Mouse (Mus musculus) kidney, adult 9 months (tissue): ENCODE measurements around the gene Syne3.
A peak's percentile ranks its signal among the peaks of the same experiment; 100 is the strongest.

Experiments
- DNase-seq: peaks from one replicate; pipeline ENCODE4 v3.0.0; 2022

Gene Syne3

GRCm38 (mm10) chr12:105009370-105010212, at the start of gene Syne3:
Syne3 (minus strand) TSS chr12:105009809.
- peak; percentile 84 for DNase-seq

GRCm38 (mm10) chr12:105055308-105055707, 45.7 kb upstream of the Syne3 start:
- no peak for DNase-seq

- DNase-seq = no peak
Observed at GRCm38 (mm10) chr12:105054041-105054440, 44.4 kb upstream of the Syne3 start.

- DNase-seq = peak; percentile 72
Observed at GRCm38 (mm10) chr12:105050898-105051297, 41.3 kb upstream of the Syne3 start.

GRCm38 (mm10) chr12:105049813-105050212, 40.2 kb upstream of the Syne3 start:
- no peak for DNase-seq

- DNase-seq = no peak
Observed at GRCm38 (mm10) chr12:105048301-105048863, 38.8 kb upstream of the Syne3 start.

- DNase-seq = peak; percentile 63
Observed at GRCm38 (mm10) chr12:105044775-105045174, 35.2 kb upstream of the Syne3 start.

- DNase-seq = no peak
Observed at GRCm38 (mm10) chr12:105043081-105043480, 33.5 kb upstream of the Syne3 start.

- DNase-seq = no peak
Observed at GRCm38 (mm10) chr12:105040950-105041349, 31.3 kb upstream of the Syne3 start.

- peak; percentile 80 for DNase-seq
Observed at GRCm38 (mm10) chr12:105039578-105040289, 30.1 kb upstream of the Syne3 start.

GRCm38 (mm10) chr12:105038918-105039317, 29.3 kb upstream of the Syne3 start:
- no peak for DNase-seq

- DNase-seq = no peak
Observed at GRCm38 (mm10) chr12:105038211-105038610, 28.6 kb upstream of the Syne3 start.

- DNase-seq = no peak
Observed at GRCm38 (mm10) chr12:105034130-105034769, 24.6 kb upstream of the Syne3 start.

- DNase-seq = peak; percentile 45
Observed at GRCm38 (mm10) chr12:105032832-105033775, 23.5 kb upstream of the Syne3 start.

- peak; percentile 100 for DNase-seq
Observed at GRCm38 (mm10) chr12:105032147-105032831, 22.7 kb upstream of the Syne3 start, which contains the start of gene Glrx5. Glrx5 (plus strand) TSS chr12:105032688.

GRCm38 (mm10) chr12:105031081-105032058, 21.8 kb upstream of the Syne3 start:
- DNase-seq = no peak

GRCm38 (mm10) chr12:105029890-105030289, 20.3 kb upstream of the Syne3 start:
- DNase-seq = no peak

- DNase-seq = peak; percentile 88
Observed at GRCm38 (mm10) chr12:105027323-105027991, 17.8 kb upstream of the Syne3 start.

GRCm38 (mm10) chr12:105025947-105026586, 16.5 kb upstream of the Syne3 start:
- DNase-seq = no peak
